Mouse (Mus musculus) stomach, postnatal 0 days (tissue): ENCODE results near the gene Itga9.

Source experiments
- CTCF ChIP-seq: IDR thresholded peaks from 2 replicates; pipeline ENCODE4 v1.5.1; 2016; ENCODE audit warnings: antibody characterized with exemption, low read depth, mild to moderate bottlenecking, moderate library complexity
- EP300 ChIP-seq: optimal IDR thresholded peaks from 2 replicates; pipeline ENCODE3; 2016; ENCODE audit warnings: antibody characterized with exemption

- TF ChIP-seq CTCF = no peak
- no peak for TF ChIP-seq EP300
Measured at GRCm38 (mm10) chr9:118843711-118844110, 237.2 kb downstream of the Itga9 start.
